Mouse (Mus musculus) forebrain, embryonic 16.5 days (tissue): Measurements from ENCODE around the gene Slc22a23. TPM values are rescaled to one million over a fixed set of nuclear protein-coding genes. Genes with fewer than 3 reads are reported as not detected.

Experiments
- ATAC-seq: fragments of 200-750 bp; cut with Nextera tagmentation; 2 replicates; pipeline ENCODE4 v1.8.0; 2017; ENCODE audit warnings: mild to moderate bottlenecking, moderate library complexity
- H3K27ac ChIP-seq: fragments of 300-500 bp; sonication (generic); 2 replicates; pipeline ENCODE4 v1.5.1; 2014; ENCODE audit warnings: low read length, control low read depth
- H3K27me3 ChIP-seq: fragments of 300-500 bp; sonication (generic); replicated peaks from 2 replicates; pipeline ENCODE4 v1.6.1; 2014; ENCODE audit warnings: low read length; ENCODE audit not compliant: control insufficient read depth, insufficient read depth
- H3K36me3 ChIP-seq: fragments of 300-500 bp; sonication (generic); 2 replicates; pipeline ENCODE4 v1.6.1; 2014; ENCODE audit not compliant: control insufficient read depth, insufficient read depth
- H3K4me1 ChIP-seq: fragments of 300-500 bp; sonication (generic); replicated peaks from 2 replicates; pipeline ENCODE4 v1.6.1; 2014; ENCODE audit warnings: low read length; ENCODE audit not compliant: control insufficient read depth, insufficient read depth
- H3K4me2 ChIP-seq: fragments of 300-500 bp; sonication (generic); 2 replicates; pipeline ENCODE4 v1.6.1; 2014; ENCODE audit warnings: mild to moderate bottlenecking, low read length, control low read depth
- H3K4me3 ChIP-seq: fragments of 300-500 bp; sonication (generic); replicated peaks from 2 replicates; pipeline ENCODE4 v1.5.1; 2014; ENCODE audit warnings: mild to moderate bottlenecking, low read length, control low read depth
- H3K9ac ChIP-seq: fragments of 300-500 bp; sonication (generic); replicated peaks from 2 replicates; pipeline ENCODE4 v1.6.1; 2014; ENCODE audit warnings: low read depth, low read length, control low read depth
- H3K9me3 ChIP-seq: fragments of 300-500 bp; sonication (generic); 2 replicates; pipeline ENCODE4 v1.6.1; 2016; ENCODE audit warnings: low read length; ENCODE audit not compliant: control insufficient read depth
- WGBS: fragments of 180-500 bp; shearing (Covaris S2); extraction: QIAGEN DNeasy Blood & Tissue Kit; methylation state at CpG from one replicate; pipeline ENCODE4 v1.1.7; 2014; 5-methylcytosine and 5-hydroxymethylcytosine counted together
- polyA plus RNA-seq: library from polyadenylated mRNA; unstranded; fragments of >200 nt; fragmentation: Nextera tagmentation; extraction: Ambion mirVana; gene quantifications from 2 replicates; pipeline ENCODE4 v1.2.1, GENCODE M21; 2015

The Slc22a23 gene
- polyA plus RNA-seq, 1 experiment from 2014 or later: 11.2 TPM

- ATAC-seq: no peak
- Histone ChIP-seq H3K4me3 (no peak overlapping the region), H3K9me3 (no peaks in the 10 kb centered on the region), H3K27ac (no peak overlapping the region), H3K4me1 (no peaks in the 10 kb centered on the region), H3K36me3 (no peaks in the 10 kb centered on the region), H3K9ac (no peak overlapping the region), H3K27me3 (no peaks in the 10 kb centered on the region), H3K4me2 (no peak overlapping the region)
- 91% methylated on average over 2 of the region's 2 CpGs for WGBS
Observed at GRCm38 (mm10) chr13:34305964-34306671, 38.9 kb downstream of the Slc22a23 start.

- no peaks in the 10 kb centered on the region for H3K36me3 ChIP-seq
- WGBS: 97% methylated on average over 3 of the region's 3 CpGs
- H3K9me3 ChIP-seq: no peaks in the 10 kb centered on the region
- no peak overlapping the region for H3K9ac ChIP-seq
- no peaks in the 10 kb centered on the region for H3K27me3 ChIP-seq
- no peak overlapping the region for H3K4me2 ChIP-seq
- no peaks in the 10 kb centered on the region for H3K4me1 ChIP-seq
- H3K27ac ChIP-seq: no peak overlapping the region
- no peak for ATAC-seq
- no peak overlapping the region for H3K4me3 ChIP-seq
Observed at GRCm38 (mm10) chr13:34304896-34305295, 40.1 kb downstream of the Slc22a23 start.

- no peaks in the 10 kb centered on the region for H3K27me3 ChIP-seq
- H3K4me1 ChIP-seq: no peaks in the 10 kb centered on the region
- peaks cover 4% of the 10 kb centered on the region; the same call in 1 of the 2 replicates for H3K36me3 ChIP-seq
- no peak overlapping the region for H3K27ac ChIP-seq
- 72% methylated on average over 6 of the region's 6 CpGs for WGBS
- ATAC-seq: no peak
- H3K9ac ChIP-seq: no peak overlapping the region
- no peak overlapping the region for H3K4me3 ChIP-seq
- H3K4me2 ChIP-seq: no peak overlapping the region
- no peaks in the 10 kb centered on the region for H3K9me3 ChIP-seq
Observed at GRCm38 (mm10) chr13:34303386-34304016, 41.5 kb downstream of the Slc22a23 start.

GRCm38 (mm10) chr13:34301585-34301984 lies 43.4 kb downstream of the Slc22a23 start:
- Histone ChIP-seq H3K4me2 (no peak overlapping the region), H3K27me3 (no peaks in the 10 kb centered on the region), H3K9ac (no peak overlapping the region), H3K4me1 (no peaks in the 10 kb centered on the region), H3K36me3 (peaks cover 12% of the 10 kb centered on the region; the same call in 1 of the 2 replicates), H3K9me3 (no peaks in the 10 kb centered on the region), H3K4me3 (no peak overlapping the region), H3K27ac (no peak overlapping the region)
- WGBS: 29% methylated on average over 3 of the region's 3 CpGs
- no peak for ATAC-seq

GRCm38 (mm10) chr13:34299351-34300333 lies 45.3 kb downstream of the Slc22a23 start:
- H3K4me1 ChIP-seq: no peaks in the 10 kb centered on the region
- WGBS: 87% methylated on average over 7 of the region's 7 CpGs
- no peak overlapping the region for H3K4me3 ChIP-seq
- no peaks in the 10 kb centered on the region for H3K27me3 ChIP-seq
- H3K27ac ChIP-seq: no peak overlapping the region
- no peak overlapping the region for H3K4me2 ChIP-seq
- no peak for ATAC-seq
- H3K9me3 ChIP-seq: no peaks in the 10 kb centered on the region
- H3K9ac ChIP-seq: no peak overlapping the region
- peaks cover 16% of the 10 kb centered on the region; the same call in 1 of the 2 replicates for H3K36me3 ChIP-seq

- no peak for ATAC-seq
- no peaks in the 10 kb centered on the region for H3K4me1 ChIP-seq
- H3K4me3 ChIP-seq: no peak overlapping the region
- 96% methylated on average over 5 of the region's 5 CpGs for WGBS
- no peaks in the 10 kb centered on the region for H3K9me3 ChIP-seq
- no peaks in the 10 kb centered on the region for H3K27me3 ChIP-seq
- H3K36me3 ChIP-seq: peaks cover 16% of the 10 kb centered on the region; the same call in 1 of the 2 replicates
- no peak overlapping the region for H3K9ac ChIP-seq
- H3K4me2 ChIP-seq: no peak overlapping the region
- H3K27ac ChIP-seq: no peak overlapping the region
Observed at GRCm38 (mm10) chr13:34298674-34299073, 46.3 kb downstream of the Slc22a23 start.

GRCm38 (mm10) chr13:34298061-34298460 lies 46.9 kb downstream of the Slc22a23 start:
- Histone ChIP-seq H3K9me3 (no peaks in the 10 kb centered on the region), H3K27me3 (no peaks in the 10 kb centered on the region), H3K9ac (no peak overlapping the region), H3K4me3 (no peak overlapping the region), H3K4me2 (no peak overlapping the region), H3K27ac (no peak overlapping the region), H3K4me1 (no peaks in the 10 kb centered on the region), H3K36me3 (peaks cover 16% of the 10 kb centered on the region; the same call in 1 of the 2 replicates)
- no peak for ATAC-seq
- 97% methylated on average over 6 of the region's 6 CpGs for WGBS

GRCm38 (mm10) chr13:34295787-34296435 lies 49.1 kb downstream of the Slc22a23 start:
- H3K9ac ChIP-seq: no peak overlapping the region
- no peaks in the 10 kb centered on the region for H3K27me3 ChIP-seq
- no peaks in the 10 kb centered on the region for H3K4me1 ChIP-seq
- no peaks in the 10 kb centered on the region for H3K9me3 ChIP-seq
- H3K36me3 ChIP-seq: peaks cover 16% of the 10 kb centered on the region; the same call in 1 of the 2 replicates
- no peak overlapping the region for H3K4me3 ChIP-seq
- no peak overlapping the region for H3K27ac ChIP-seq
- ATAC-seq: no peak
- H3K4me2 ChIP-seq: no peak overlapping the region
- 92% methylated on average over 12 of the region's 12 CpGs for WGBS
